Mouse (Mus musculus): ENCODE results near the gene C1galt1.

The C1galt1 gene

DNA sequence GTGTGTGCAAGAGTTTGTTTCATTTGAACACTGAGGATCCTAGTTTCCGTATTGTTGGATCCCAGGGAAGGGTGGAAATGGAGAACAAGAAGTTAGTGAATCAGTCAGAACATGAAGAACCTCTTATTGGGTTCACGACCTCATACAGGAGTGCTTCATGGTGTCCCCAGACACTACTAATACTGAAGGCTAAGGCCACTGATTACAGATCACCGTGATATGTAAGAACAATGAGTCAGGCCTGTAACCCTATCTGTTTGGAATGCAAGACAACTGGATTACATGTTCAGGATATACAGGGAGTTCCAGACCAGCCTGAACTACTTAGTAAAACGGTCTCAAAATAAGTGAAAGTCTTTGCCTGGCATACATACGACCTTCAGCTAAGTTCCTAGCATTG is 13.9 kb downstream of the C1galt1 start:
- no peak for DNase-seq (ENCODE audit: low read depth, low spot score)

DNA sequence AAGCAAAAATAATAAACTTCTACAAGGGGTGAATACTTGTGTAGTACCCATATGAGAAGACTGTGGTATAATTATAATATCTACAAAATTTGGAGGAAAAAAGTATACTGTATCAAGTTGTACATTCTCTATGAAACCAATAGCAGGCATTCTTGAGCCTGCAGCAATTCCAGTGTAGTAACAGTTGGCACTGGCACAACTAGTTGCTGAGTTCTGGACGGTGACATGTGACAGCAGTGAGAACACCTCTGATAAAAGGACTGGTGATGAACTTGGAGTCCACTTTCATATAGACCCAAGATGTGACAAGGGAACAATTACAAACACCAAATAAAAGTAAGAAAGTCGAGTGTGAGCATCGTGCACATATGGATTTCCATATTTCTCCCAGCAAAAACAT is 14.5 kb downstream of the C1galt1 start:
- no peak for DNase-seq (ENCODE audit: low read depth, low spot score)

DNA sequence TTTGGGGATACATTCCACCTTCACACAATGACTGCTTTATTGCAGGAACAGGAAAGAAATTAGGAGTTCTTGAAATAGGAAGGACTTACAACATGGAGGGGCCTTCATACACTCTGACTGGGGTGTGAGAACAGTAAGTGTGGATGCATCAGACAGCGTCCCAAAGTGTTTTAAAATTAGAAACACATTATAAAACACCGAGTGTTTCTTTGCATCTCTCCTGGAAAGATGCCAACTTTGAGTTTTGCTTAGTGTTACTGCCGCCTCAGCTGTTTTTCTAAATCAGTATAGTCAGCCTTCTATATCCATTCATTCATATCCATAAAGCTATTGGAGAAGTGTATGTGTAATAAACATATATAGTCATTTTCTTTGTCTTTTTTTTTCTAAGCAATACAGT is 16.4 kb downstream of the C1galt1 start:
- DNase-seq (ENCODE audit: low read depth, low spot score), result no peak

DNA sequence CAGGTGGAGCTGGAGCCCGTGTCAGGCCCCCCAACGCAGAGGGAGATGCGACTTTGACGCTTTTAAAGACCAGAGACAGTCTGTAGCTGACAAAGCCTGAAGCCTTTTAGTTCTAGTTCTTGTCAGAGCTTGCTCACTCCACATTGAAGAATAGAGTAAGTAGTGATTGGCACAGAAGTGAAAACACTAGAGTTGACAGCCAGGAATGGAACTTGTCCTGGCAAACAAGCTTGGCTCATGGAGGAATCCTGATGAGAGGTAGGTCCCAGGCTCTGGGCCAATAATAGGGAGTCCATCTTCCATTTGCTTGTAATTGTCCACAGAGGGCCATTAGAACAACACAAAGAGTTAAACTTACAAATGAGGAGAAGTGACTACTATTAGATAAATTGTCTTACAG is 18.7 kb downstream of the C1galt1 start:
- no peak for DNase-seq (ENCODE audit: low read depth, low spot score)

DNA sequence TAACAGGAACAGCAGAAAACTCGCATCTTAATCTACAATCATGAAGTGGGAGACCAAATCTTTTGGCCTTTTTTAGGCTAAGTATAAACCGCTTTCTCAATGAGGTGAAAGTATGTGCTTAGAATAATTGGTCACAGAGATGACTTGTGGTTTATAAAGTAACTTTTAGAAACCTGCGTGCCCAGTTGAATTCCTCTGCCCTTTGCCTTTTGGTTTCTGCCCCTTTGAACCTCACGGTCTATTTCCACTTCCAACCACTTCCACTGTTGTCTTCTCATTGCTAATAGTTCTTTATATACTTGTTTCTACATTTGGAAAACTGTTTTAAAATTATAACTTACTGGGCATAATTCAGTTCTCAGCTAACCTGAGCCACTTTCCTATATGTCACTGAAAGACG is 32.2 kb downstream of the C1galt1 start:
- DNase-seq (ENCODE audit: low read depth, low spot score), result no peak

DNA sequence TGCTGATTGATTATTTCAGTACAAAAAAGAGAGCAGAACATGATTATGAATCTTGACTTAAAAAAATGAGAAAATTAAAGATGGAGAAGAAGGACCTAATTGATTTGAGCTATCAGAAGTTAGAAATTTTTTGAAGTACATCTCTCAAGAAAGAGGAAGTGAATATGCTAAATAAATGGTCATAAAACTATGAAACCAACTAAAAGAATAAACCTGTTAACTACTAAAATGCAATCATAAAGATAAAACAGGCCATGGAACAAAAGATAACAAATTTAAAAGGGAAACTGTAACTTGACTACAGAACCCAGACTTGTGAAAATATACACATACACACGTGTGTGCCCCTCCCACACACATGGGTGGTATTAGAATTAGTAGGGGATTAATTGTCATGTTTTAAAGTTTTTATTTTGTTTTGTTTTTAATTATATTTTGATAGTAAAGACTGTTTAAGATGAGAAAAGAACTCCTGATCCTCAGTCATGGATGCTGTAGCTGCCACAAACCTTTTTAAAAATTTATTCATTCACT is 37.0 kb downstream of the C1galt1 start:
- no peak for DNase-seq (ENCODE audit: low read depth, low spot score)

DNA sequence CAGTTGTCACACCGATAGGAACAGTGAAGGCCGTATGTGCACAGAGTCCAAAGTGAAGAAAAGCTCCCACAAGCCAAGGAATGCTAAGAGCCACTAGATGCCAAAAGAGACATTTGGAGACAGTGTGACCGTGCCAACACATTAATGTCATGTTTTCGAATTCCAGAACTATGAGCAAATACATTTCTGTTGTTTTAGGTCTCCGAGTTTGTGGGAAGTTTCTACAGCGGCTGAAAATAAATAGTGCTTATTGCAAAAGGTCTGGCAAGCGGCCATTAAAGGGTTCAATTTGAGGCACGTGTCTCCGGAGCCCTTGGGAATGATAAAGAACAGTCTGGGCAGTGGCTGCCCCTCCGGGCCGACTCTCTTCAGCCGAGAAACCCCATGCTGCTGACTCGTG is 37.9 kb downstream of the C1galt1 start:
- no peak for DNase-seq (ENCODE audit: low read depth, low spot score)

DNA sequence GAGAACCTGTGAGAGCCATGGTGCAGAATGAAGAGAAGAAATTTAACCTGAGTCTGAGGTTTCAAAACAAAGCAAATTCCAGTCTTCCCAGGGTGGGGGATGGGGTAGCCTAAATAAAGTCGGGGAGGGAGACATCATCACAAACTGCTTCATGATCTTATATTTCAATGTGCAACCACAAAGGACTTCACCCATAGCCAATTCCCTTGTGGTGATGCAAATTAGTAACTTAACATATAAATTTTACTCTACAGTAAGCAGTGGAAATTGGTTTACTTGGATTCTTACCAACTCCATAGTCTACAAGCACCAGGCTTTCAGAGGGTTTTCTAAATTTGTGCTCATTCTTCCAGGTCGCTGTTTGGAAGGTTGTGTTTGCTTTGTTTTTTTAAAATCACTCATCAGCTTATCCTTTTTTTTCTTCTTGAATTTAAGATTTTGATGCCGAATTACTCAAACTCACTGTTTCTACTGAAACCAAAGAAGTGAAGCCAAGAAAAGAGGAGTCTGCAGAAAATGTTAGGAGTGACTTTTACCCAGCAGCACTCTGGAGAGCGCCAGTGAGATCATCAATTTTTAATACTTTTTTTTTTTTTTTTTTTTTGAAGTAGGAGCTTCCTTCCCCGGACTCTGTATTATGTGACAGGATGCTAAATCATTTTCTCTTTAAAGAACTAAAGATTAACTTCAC is 41.5 kb downstream of the C1galt1 start:
- DNase-seq (ENCODE audit: low read depth, low spot score), result no peak

DNA sequence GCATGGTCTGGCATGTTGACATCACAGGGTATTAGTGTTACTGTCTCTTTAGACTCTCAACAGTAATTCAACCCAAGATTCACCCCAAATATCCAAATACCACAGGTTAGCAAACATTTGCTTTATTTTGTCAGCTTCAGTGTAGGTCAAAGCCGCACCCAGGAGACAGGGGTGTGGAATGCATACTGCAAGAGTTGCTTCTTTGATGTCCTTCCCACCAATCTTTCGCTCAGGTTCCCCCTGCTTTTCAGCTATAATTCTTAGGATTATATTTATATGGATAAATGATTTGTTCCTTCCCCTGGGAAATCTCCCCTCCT is 42.0 kb downstream of the C1galt1 start:
- no peak for DNase-seq (ENCODE audit: low read depth, low spot score)

DNA sequence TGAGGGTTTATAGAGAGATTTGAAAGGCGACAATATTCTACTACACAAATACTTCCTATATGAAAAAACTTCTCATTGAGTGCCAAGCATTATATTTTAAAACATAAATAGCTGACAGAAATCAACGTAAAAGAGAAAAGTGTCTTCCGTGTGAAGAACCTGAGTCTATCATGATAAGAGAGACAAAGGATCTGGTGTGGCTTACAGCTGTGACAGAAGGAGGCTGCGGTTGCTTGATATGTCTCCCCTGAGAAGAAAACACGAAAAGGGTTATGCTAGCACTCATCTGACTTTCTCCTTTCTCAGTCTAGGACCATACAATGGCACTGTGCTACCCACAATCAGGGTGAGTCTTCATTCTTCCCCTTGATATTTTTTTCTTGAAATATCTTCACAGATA is 51.7 kb downstream of the C1galt1 start:
- DNase-seq (ENCODE audit: low read depth, low spot score), result no peak

DNA sequence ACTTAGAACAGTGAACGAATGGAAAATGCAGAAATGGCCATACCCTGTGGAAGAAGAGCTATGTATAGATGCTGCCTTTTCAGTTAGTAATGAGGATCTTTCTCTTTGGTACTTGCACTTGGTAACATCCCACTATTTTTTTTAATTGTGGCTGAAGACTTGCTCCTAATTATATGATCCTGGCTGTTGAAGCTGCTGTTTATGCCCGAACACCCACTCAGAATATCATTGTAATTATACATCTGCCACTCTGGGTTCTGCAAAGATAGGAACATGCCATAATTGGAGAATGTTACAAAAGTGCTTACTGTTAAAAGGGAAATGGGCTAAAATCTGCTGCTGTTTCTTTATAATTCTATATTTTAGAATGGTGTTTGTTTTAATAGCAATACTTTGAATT is 67.4 kb downstream of the C1galt1 start:
- DNase-seq (ENCODE audit: low read depth, low spot score), result no peak
